Mouse (Mus musculus): Measurements from ENCODE around the gene Olfr1211. TPM values are rescaled to one million over a fixed set of nuclear protein-coding genes. Genes with fewer than 3 reads are reported as not detected.

Gene Olfr1211
- not detected in 2 replicates for polyA plus RNA-seq (2016; fragmentation: Nextera tagmentation; extraction: Ambion mirVana)

GRCm38 (mm10) chr2:88938011-88938410 is at the start of gene Olfr1211:
TSS of gene Olfr1211 (minus strand) at chr2:88938111.
- no peak within 1 kb of the TSS for H3K4me3 ChIP-seq
- no peaks in the 10 kb centered on the region for H3K27me3 ChIP-seq (replicated peaks)
- H3K36me3 ChIP-seq: no peaks in the 10 kb centered on the region
- no peak for ATAC-seq (ENCODE audit: low FRiP score, low read depth)
- no peak within 1 kb of the TSS for H3K9ac ChIP-seq
- 85% methylated on average over 1 of the region's 1 CpGs for WGBS
- H3K4me1 ChIP-seq: no peaks in the 10 kb centered on the region
- H3K9me3 ChIP-seq: no peaks in the 10 kb centered on the region
- H3K4me2 ChIP-seq (replicated peaks): no peak within 1 kb of the TSS
- H3K27ac ChIP-seq: no peak within 1 kb of the TSS

GRCm38 (mm10) chr2:88980181-88980580 is 42.3 kb upstream of the Olfr1211 start, which contains the start of gene Gm13762:
TSS of gene Gm13762 (minus strand) at chr2:88980281.
- no peaks in the 10 kb centered on the region for H3K9me3 ChIP-seq
- no peak within 1 kb of the TSS for H3K4me2 ChIP-seq (replicated peaks)
- H3K36me3 ChIP-seq: no peaks in the 10 kb centered on the region
- H3K4me3 ChIP-seq: no peak within 1 kb of the TSS
- H3K9ac ChIP-seq: no peak within 1 kb of the TSS
- no peaks in the 10 kb centered on the region for H3K4me1 ChIP-seq
- WGBS: 90% methylated on average over 1 of the region's 1 CpGs
- H3K27me3 ChIP-seq (replicated peaks): no peaks in the 10 kb centered on the region
- H3K27ac ChIP-seq: no peak within 1 kb of the TSS
- no peak for ATAC-seq (ENCODE audit: low FRiP score, low read depth)

- Histone ChIP-seq H3K9ac (no peak within 1 kb of the TSS), H3K27ac (no peak within 1 kb of the TSS), H3K9me3 (no peaks in the 10 kb centered on the region), H3K36me3 (no peaks in the 10 kb centered on the region), H3K4me3 (no peak within 1 kb of the TSS), H3K4me1 (no peaks in the 10 kb centered on the region), H3K4me2 (replicated peaks) (no peak within 1 kb of the TSS), H3K27me3 (replicated peaks) (no peaks in the 10 kb centered on the region)
- no peak for ATAC-seq (ENCODE audit: low FRiP score, low read depth)
Observed at GRCm38 (mm10) chr2:88953669-88954068, 15.8 kb upstream of the Olfr1211 start, which contains the start of gene Olfr1212. TSS of gene Olfr1212 (plus strand) at chr2:88953969.

GRCm38 (mm10) chr2:88915057-88915456 is 22.9 kb downstream of the Olfr1211 start, which contains the start of gene Olfr1209:
TSS of gene Olfr1209 (minus strand) at chr2:88915157.
- no peak for ATAC-seq (ENCODE audit: low FRiP score, low read depth)
- Histone ChIP-seq H3K27me3 (replicated peaks) (no peaks in the 10 kb centered on the region), H3K36me3 (no peaks in the 10 kb centered on the region), H3K4me3 (no peak within 1 kb of the TSS), H3K9me3 (no peaks in the 10 kb centered on the region), H3K4me2 (replicated peaks) (no peak within 1 kb of the TSS), H3K27ac (no peak within 1 kb of the TSS), H3K4me1 (no peaks in the 10 kb centered on the region), H3K9ac (no peak within 1 kb of the TSS)
- WGBS: 88% methylated on average over 3 of the region's 3 CpGs

GRCm38 (mm10) chr2:88902211-88902610 is 35.7 kb downstream of the Olfr1211 start, which contains the start of gene Olfr1208:
TSS of gene Olfr1208 (minus strand) at chr2:88902311.
- Histone ChIP-seq H3K36me3 (no peaks in the 10 kb centered on the region), H3K4me1 (no peaks in the 10 kb centered on the region), H3K4me3 (no peak within 1 kb of the TSS), H3K9me3 (no peaks in the 10 kb centered on the region), H3K9ac (no peak within 1 kb of the TSS), H3K27ac (no peak within 1 kb of the TSS), H3K27me3 (replicated peaks) (no peaks in the 10 kb centered on the region), H3K4me2 (replicated peaks) (no peak within 1 kb of the TSS)
- ATAC-seq (ENCODE audit: low FRiP score, low read depth): no peak

Other genes starting within 250 kb of the Olfr1211 start
- gene Olfr1195, start 248.9 kb downstream of the Olfr1211 start, polyA plus RNA-seq (2016; fragmentation: Nextera tagmentation; extraction: Ambion mirVana): not detected in 2 replicates
- not detected in 2 replicates for gene Olfr1196, start 233.5 kb downstream of the Olfr1211 start, polyA plus RNA-seq (2016; fragmentation: Nextera tagmentation; extraction: Ambion mirVana)
- gene Olfr1197, start 205.7 kb downstream of the Olfr1211 start, polyA plus RNA-seq (2016; fragmentation: Nextera tagmentation; extraction: Ambion mirVana): not detected in 2 replicates
- gene Olfr1198, start 186.7 kb downstream of the Olfr1211 start, polyA plus RNA-seq (2016; fragmentation: Nextera tagmentation; extraction: Ambion mirVana): not detected in 2 replicates
- not detected in 2 replicates for gene Olfr1199, start 177.6 kb downstream of the Olfr1211 start, polyA plus RNA-seq (2016; fragmentation: Nextera tagmentation; extraction: Ambion mirVana)
- not detected in 2 replicates for gene Olfr1200, start 167.6 kb downstream of the Olfr1211 start, polyA plus RNA-seq (2016; fragmentation: Nextera tagmentation; extraction: Ambion mirVana)
- not detected in 2 replicates for gene Olfr1201, start 145.1 kb downstream of the Olfr1211 start, polyA plus RNA-seq (2016; fragmentation: Nextera tagmentation; extraction: Ambion mirVana)
- 0.05 TPM in 1 of 2 replicates, not detected in the other for gene Olfr1202, start 123.6 kb downstream of the Olfr1211 start, polyA plus RNA-seq (2016; fragmentation: Nextera tagmentation; extraction: Ambion mirVana)
- not detected in 2 replicates for gene Olfr1205, start 108.4 kb downstream of the Olfr1211 start, polyA plus RNA-seq (2016; fragmentation: Nextera tagmentation; extraction: Ambion mirVana)
- gene Olfr1204, start 88.8 kb downstream of the Olfr1211 start, polyA plus RNA-seq (2016; fragmentation: Nextera tagmentation; extraction: Ambion mirVana): not detected in 2 replicates
- not detected in 2 replicates for gene Olfr1206, start 74.9 kb downstream of the Olfr1211 start, polyA plus RNA-seq (2016; fragmentation: Nextera tagmentation; extraction: Ambion mirVana)
- gene Olfr1208, start 35.8 kb downstream of the Olfr1211 start, polyA plus RNA-seq (2016; fragmentation: Nextera tagmentation; extraction: Ambion mirVana): not detected in 2 replicates
- gene Olfr1209, start 23.0 kb downstream of the Olfr1211 start, polyA plus RNA-seq (2016; fragmentation: Nextera tagmentation; extraction: Ambion mirVana): not detected in 2 replicates
- not detected in 2 replicates for gene Olfr1212, start 15.9 kb upstream of the Olfr1211 start, polyA plus RNA-seq (2016; fragmentation: Nextera tagmentation; extraction: Ambion mirVana)
- not detected in 2 replicates for gene Gm13762, start 42.2 kb upstream of the Olfr1211 start, polyA plus RNA-seq (2016; fragmentation: Nextera tagmentation; extraction: Ambion mirVana)
- gene Olfr1214, start 54.5 kb upstream of the Olfr1211 start, polyA plus RNA-seq (2016; fragmentation: Nextera tagmentation; extraction: Ambion mirVana): not detected in 2 replicates
- gene Olfr1215, start 68.9 kb upstream of the Olfr1211 start, polyA plus RNA-seq (2016; fragmentation: Nextera tagmentation; extraction: Ambion mirVana): not detected in 2 replicates
- gene Olfr1216, start 80.2 kb upstream of the Olfr1211 start, polyA plus RNA-seq (2016; fragmentation: Nextera tagmentation; extraction: Ambion mirVana): not detected in 2 replicates
- gene Olfr1217, start 94.0 kb upstream of the Olfr1211 start, polyA plus RNA-seq (2016; fragmentation: Nextera tagmentation; extraction: Ambion mirVana): not detected in 2 replicates
- not detected in 2 replicates for gene Olfr1218, start 123.1 kb upstream of the Olfr1211 start, polyA plus RNA-seq (2016; fragmentation: Nextera tagmentation; extraction: Ambion mirVana)
- not detected in 2 replicates for gene Olfr1219, start 145.4 kb upstream of the Olfr1211 start, polyA plus RNA-seq (2016; fragmentation: Nextera tagmentation; extraction: Ambion mirVana)
- 0.04 TPM in 1 of 2 replicates, not detected in the other for gene Olfr1220, start 168.7 kb upstream of the Olfr1211 start, polyA plus RNA-seq (2016; fragmentation: Nextera tagmentation; extraction: Ambion mirVana)
- not detected in 2 replicates for gene Olfr1221, start 179.2 kb upstream of the Olfr1211 start, polyA plus RNA-seq (2016; fragmentation: Nextera tagmentation; extraction: Ambion mirVana)
- not detected in 2 replicates for gene Olfr1222, start 194.9 kb upstream of the Olfr1211 start, polyA plus RNA-seq (2016; fragmentation: Nextera tagmentation; extraction: Ambion mirVana)
- not detected in 2 replicates for gene Olfr1223, start 213.4 kb upstream of the Olfr1211 start, polyA plus RNA-seq (2016; fragmentation: Nextera tagmentation; extraction: Ambion mirVana)
- not detected in 2 replicates for gene Olfr1224-ps1, start 226.0 kb upstream of the Olfr1211 start, polyA plus RNA-seq (2016; fragmentation: Nextera tagmentation; extraction: Ambion mirVana)
- gene Olfr1225, start 236.6 kb upstream of the Olfr1211 start, polyA plus RNA-seq (2016; fragmentation: Nextera tagmentation; extraction: Ambion mirVana): not detected in 2 replicates

All from neural tube, embryonic 12.5 days (tissue).